Mouse (Mus musculus) spleen, adult 10 weeks (tissue): ENCODE data around the gene Arfgap3. TPM values are rescaled to one million over a fixed set of nuclear protein-coding genes. Genes with fewer than 3 reads are reported as not detected.

Source experiments
- polyA plus RNA-seq: library from polyadenylated mRNA; stranded (reverse); fragments of 350-450 nt; fragmentation: Illumina TruSeq; extraction: RNeasy Lipid Tissue Mini Kit (QIAGEN cat#74804); gene quantifications from one replicate; pipeline ENCODE4 v1.2.3, GENCODE M21; 2015; ENCODE audit warnings: low replicate concordance; ENCODE audit not compliant: insufficient read depth

The Arfgap3 gene
- polyA plus RNA-seq, result 23.7 TPM

GRCm38 (mm10) chr15:83349954-83350711 lies at the start of gene Arfgap3:
Gene Arfgap3 (minus strand): TSS chr15:83350247.

GRCm38 (mm10) chr15:83251176-83252004 lies 98.7 kb downstream of the Arfgap3 start, which contains the start of gene A4galt:
Gene A4galt (minus strand): TSS chr15:83251774.

Other genes starting within 250 kb of the Arfgap3 start
- 16.8 TPM for gene Rrp7a, start 227.4 kb downstream of the Arfgap3 start, polyA plus RNA-seq
- gene Poldip3, start 200.9 kb downstream of the Arfgap3 start, polyA plus RNA-seq, result 77.3 TPM
- 43.1 TPM for gene Cyb5r3, start 177.7 kb downstream of the Arfgap3 start, polyA plus RNA-seq
- 13.7 TPM for gene A4galt, start 98.5 kb downstream of the Arfgap3 start, polyA plus RNA-seq
- 34.2 TPM for gene Pacsin2, start 114.4 kb upstream of the Arfgap3 start, polyA plus RNA-seq
- gene Ttll1, start 160.6 kb upstream of the Arfgap3 start, polyA plus RNA-seq, result 6.0 TPM
- 1.3 TPM for gene Bik, start 176.6 kb upstream of the Arfgap3 start, polyA plus RNA-seq
- gene Tspo, start 213.3 kb upstream of the Arfgap3 start, polyA plus RNA-seq, result 22.4 TPM
- gene Mcat, start 213.5 kb upstream of the Arfgap3 start, polyA plus RNA-seq, result 10.6 TPM
- gene Ttll12, start 244.9 kb upstream of the Arfgap3 start, polyA plus RNA-seq, result 5.9 TPM